Mouse (Mus musculus) embryo, embryonic 10 days (tissue): ENCODE data around the gene Fam69b.
A peak's percentile ranks its signal among the peaks of the same experiment; 100 is the strongest.

ENCODE experiments used
- DNase-seq: peaks from one replicate; pipeline ENCODE4 v3.0.0-alpha.2; 2015; ENCODE audit warnings: low spot score

Fam69b gene

GRCm38 (mm10) chr2:26598462-26598861 is 29.8 kb upstream of the Fam69b start:
- DNase-seq = no peak

GRCm38 (mm10) chr2:26599965-26600364 is 28.3 kb upstream of the Fam69b start:
- no peak for DNase-seq

GRCm38 (mm10) chr2:26600664-26601063 is 27.6 kb upstream of the Fam69b start:
- no peak for DNase-seq

- DNase-seq = no peak
Measured at GRCm38 (mm10) chr2:26601595-26601994, 26.7 kb upstream of the Fam69b start.

- no peak for DNase-seq
Measured at GRCm38 (mm10) chr2:26602631-26603030, 25.6 kb upstream of the Fam69b start.

GRCm38 (mm10) chr2:26603159-26603558 is 25.1 kb upstream of the Fam69b start:
- no peak for DNase-seq

DNA sequence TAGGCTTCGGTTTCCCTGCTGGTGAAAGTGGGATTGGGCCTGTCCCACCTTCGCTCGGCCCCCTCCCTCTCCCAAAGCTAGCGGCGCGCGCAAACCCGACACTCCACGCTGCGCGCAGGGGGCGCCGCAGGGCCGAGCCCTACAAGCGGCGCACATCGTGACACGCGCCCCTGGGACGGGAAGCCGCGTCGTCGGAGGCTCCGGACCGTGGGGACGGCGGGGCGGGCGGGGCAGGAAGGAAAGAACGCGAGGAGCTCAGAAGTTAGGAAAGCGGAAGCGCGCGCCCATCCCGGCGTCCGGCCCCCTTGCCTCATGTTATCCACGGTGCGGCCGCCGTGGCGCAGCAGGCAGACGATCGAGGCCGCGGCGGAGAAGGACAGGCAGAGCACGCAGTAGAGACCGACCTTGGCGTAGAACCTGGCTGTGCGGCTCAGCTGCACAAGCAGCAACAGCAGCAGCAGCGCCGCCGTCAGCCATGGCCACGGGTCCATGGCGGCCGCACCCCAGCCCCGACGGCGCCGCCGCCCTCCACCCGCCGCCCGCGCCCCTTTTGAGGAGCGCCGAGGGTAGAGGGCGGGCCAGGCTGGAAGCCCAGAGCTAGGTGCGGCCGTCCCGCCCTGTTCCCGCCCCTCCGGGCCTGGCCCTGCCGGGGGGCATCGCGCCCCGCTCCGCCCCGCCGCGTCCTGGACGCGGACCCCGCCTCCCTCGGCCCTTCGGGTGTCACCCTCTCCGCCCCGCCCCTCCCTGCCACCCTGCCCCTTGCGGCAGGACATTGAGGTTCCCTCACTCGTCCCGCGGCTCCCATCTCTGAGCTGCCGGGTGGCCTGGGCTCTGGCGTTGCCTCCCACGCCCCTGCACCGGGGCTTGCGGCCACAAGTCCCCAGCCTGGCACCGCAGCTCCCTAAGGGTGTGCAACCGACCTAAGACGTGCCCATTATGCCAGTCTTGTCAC is 24.3 kb upstream of the Fam69b start, which contains the start of gene Agpat2:
Agpat2 (minus strand) TSS at position 698 of the 952 bp plus-strand sequence.
- peak; percentile 75 for DNase-seq

DNA sequence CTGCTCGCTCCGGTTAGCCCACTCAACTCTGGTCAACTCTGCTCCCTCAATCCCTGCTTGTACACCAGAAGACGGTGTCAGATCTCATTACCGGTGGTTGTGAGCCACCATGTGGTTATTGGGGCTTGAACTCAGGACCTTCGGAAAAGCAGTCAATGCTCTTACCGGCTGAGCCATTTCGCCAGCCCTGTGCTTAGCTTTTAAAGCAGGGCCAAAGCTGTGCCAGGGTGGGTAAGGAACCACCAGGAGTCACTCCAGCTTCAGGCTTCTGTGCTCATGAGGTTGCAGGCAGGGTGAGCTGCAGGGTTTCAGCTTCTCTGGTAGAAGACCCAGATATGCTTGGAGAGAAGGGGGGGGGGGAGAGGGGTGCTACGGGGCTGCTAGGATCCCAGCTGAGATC is 22.9 kb upstream of the Fam69b start:
- no peak for DNase-seq

DNA sequence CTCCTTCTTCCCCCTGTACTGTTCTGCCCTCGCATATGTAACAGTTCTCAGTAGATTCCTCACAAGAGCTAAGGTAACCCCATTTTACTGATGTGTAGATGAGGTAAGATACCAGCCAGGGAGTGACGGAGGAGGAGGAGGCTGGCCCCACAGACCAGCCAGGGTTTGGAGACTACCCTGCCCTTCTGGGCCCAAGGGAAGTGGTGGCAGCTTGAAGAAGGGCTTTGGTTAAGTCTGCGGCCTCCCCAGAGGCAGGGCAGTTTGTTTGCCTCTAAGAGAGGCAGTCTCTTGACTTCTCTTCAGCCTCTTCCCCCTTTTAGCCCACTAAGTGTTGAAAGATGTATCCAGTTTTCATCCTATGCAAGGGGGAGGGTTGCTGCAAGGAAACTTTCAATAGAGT is 21.7 kb upstream of the Fam69b start:
- no peak for DNase-seq

DNA sequence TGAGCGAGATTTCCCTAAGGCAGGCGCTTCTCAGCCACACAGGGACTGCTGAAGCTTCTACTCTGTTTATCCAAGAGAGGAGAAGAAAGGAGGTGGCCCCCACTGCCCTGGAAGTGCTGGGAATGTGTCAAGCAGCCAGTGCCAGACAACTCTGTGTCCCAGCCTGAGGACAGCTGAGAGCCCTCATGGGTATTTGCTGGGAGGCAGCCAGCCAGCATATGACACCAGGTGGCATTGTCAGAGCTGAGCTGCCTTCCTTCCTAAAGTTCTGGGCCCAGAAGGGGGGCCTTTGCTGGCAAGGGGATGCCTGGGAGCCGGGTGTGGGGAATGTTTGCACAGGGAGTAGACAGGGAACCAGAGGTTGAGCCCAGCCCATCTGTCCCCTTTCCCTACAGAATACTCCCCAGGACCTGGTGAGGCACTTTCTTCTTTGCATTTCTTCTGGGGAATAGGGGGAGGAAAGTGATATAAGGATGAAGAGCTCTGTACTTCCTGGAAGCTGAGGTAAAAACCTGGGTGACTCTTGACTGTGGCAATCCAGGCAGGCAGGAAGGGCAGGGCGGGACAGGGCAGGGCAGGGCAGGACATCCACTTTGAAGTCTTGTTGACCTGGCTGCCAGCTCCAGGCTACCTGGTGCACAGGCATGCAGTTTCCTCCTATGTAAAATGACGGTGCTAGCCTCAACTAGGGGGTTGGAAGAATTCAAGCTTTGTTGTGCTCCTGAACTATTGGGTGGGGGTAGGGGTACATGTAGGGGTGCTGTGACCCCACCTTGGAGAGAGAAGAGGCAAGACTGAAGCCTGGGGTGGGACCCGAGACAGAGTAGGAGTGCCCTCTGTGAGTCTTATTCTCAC is 21.0 kb upstream of the Fam69b start:
- DNase-seq = no peak

DNA sequence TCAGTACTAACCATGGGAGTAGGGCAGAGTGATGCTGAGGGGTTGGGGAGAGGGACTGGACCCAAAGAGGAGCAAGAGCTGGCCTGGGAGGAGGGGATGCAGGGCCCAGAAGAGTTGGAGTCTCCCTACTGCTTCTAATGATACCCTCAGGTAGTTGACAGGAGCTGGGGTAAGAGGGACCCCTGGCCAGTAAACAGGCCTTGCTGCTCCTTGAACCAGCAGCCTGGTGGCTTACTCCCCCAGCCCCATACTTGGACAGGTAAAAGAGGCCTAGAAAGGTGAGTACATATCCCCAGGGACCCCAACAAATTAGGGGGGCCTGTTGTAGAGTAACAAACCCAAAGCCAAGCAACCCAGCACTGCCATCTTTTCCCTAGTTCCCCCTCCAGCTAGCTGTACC is 19.5 kb upstream of the Fam69b start:
- DNase-seq = no peak

GRCm38 (mm10) chr2:26609261-26609661 is 19.0 kb upstream of the Fam69b start:
- no peak for DNase-seq

DNA sequence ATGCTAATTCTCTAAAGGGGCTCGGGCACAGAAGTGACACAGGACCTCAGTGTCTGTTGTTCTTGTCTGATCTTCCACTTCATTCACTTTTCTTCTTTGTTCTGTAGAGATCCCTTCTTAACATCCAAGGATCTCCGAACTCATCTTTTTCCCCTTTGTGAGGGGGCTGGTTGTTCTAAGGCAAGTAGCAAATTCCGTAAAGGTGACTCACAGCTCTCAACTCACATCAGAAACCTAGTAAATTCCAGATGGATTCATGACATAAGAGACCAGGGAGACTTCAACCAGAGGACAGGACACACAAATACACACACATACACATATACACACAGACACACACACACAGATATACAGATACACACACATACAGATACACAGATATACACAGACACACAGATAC is 17.7 kb upstream of the Fam69b start:
- no peak for DNase-seq

DNA sequence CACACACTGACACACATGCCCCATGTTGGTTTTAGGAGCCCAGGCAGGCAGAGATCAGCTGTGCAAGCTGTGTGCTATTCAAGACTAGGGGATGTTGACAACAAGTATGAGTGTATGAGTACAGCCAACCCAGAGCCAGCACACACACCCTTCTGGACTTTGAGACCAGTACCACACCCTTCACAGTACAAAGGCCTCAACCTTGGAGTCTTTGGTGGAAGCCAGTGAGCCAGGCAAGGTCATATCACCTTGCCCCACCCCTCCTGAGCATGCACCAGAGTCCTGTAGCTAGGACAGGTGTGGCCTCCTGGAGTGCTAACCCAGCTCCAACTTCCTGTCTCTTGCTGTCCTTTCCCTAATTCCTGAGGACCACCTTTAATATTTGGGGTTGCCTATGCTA is 17.2 kb upstream of the Fam69b start:
- no peak for DNase-seq

- DNase-seq = no peak
Measured at GRCm38 (mm10) chr2:26611896-26612295, 16.4 kb upstream of the Fam69b start.

DNA sequence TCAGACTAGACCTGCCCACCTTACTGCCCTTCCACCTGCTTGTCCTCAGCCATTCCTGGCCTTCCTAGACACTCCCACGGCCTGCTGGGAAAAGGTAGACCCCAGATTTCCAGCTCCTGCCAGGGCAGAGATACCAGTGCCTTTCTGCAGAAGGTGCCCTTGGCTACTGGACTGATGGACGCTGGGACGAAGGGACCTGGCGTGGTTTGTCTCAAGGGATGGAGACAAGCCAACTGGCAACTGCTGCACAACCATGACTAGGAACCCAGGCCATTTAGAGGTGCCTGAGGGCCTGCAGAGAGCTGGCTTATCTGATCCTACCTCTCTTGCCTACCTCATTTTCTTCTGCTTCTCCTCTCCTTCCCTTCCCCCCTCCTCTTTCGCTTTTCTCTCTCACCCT is 13.4 kb upstream of the Fam69b start:
- no peak for DNase-seq

GRCm38 (mm10) chr2:26615459-26616124 is 12.7 kb upstream of the Fam69b start:
- DNase-seq = no peak

DNA sequence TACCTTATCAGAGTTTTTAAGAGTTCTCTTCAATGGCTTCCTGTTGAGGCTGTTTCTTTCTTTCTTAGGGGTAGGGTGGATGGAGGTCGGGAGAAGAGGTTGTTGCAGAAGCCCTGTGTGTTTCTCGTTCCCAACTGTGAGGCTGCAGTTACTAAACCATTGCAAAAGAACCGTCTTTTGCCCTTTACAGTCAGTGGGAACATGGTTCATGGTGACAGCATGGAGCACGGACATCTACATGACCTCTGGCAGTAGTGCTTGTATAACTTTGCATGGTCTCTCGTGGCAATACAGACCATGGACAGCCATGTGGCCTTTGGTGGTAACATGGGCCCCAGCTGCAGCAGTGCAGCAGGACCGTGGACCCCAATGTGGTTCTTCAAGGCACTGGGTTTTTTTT is 10.9 kb upstream of the Fam69b start:
- DNase-seq = no peak

GRCm38 (mm10) chr2:26617928-26618327 is 10.3 kb upstream of the Fam69b start:
- no peak for DNase-seq

DNA sequence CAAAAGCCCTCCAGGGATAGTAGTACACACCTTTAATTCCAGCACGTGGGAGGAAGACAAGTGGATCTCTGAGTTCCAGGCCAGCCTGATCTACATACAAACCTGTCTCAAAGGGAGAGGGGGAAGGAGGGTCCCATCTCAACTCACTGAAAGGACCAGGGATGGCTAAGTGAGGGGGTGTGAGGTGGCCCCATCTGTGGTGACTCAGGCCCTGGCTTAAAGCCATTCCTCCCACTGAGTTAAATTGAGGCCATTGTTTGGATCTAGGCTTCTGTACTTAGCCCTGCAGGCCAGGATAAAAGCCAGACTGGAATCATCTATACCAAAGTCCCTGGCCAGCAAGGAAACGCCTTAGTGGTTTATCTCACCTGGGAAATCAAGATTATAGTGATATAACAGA is 7.0 kb upstream of the Fam69b start:
- no peak for DNase-seq

- no peak for DNase-seq
Measured at GRCm38 (mm10) chr2:26622984-26623383, 5.3 kb upstream of the Fam69b start.

DNA sequence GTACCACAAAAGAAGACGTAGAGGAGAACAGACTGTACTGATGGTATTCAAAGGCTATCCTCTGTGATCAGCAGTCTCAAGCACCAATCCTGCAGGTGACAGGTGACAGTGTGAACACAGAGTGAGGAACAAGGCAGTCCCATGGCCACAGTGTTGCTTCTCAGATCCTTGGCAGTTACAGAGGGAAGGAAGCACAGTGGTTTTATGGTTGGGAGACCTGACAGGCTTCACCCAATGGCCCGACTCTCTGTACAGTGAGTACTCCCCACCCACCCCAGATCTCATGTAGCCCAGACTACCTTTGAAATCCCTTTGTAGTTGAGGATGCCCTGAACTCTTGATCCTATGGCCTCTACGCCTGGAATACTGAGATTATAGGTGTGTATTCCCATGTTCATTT is 2.8 kb upstream of the Fam69b start:
- no peak for DNase-seq
